Mouse (Mus musculus): Measurements from ENCODE around the gene Kcmf1. TPM values are rescaled to one million over a fixed set of nuclear protein-coding genes. Genes with fewer than 3 reads are reported as not detected.
"Not testable (repeated sequence)": the region's sequence is repeated elsewhere in the genome, so short reads cannot be mapped to it uniquely, and the experiment has no call there.

The Kcmf1 gene
- polyA plus RNA-seq, 1 experiment = not detected

DNA sequence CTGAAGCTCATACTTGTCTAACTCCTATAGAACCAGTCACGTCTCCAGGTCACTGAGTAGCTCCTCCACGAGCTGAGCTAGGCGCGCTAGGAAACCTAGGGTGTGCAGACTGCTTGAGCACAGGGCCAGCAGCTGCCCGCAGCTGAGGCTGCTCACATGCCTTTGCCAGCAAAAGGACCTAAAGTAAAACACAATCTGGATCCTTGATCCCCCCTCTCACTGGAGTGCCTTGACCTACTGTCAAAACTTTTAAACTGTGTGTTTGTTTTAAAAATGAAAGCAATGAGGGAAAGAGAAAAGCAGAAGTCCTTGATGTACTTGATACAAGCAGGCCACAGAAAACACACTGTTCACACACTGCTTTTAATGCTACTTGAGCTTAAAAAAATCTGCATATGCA lies 31.1 kb downstream of the Kcmf1 start:
- H3K27ac ChIP-seq (ENCODE audit: insufficient read depth, low read depth, low read length) = no peak overlapping the region

DNA sequence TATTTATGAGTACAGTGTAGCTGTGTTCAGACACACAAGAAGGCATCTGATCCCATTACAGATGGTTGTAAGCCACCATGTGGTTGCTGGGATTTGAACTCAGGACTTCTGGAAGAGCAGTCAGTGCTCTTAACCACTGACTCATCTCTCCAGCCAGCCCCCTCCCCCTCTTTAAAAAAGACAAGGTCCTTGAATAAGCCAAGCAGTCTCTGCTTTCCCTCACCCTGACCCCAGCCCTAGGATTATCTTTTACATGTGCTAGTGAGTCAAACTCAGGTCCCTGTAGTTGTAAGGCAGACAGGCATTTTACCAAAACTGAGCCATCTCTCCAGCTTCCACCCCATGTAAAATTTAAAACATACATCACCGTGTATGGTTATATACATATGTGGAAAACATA lies 32.0 kb downstream of the Kcmf1 start:
- TF ChIP-seq POLR2A (IDR thresholded peaks at IDR 0.05; ENCODE audit: insufficient read depth, low read depth, low read length) = no peak
- 98% methylated on average over 1 of the region's 1 CpGs for WGBS
- Histone ChIP-seq H3K4me1 (ENCODE audit: control insufficient read depth, insufficient read depth, low read length) (peaks cover 14% of the 10 kb centered on the region), H3K4me3 (ENCODE audit: insufficient read depth, low read depth, low read length) (no peak overlapping the region), H3K27ac (ENCODE audit: insufficient read depth, low read depth, low read length) (no peak overlapping the region)

More for the DNA sequence above, 31.1 kb downstream of the Kcmf1 start:
- Histone ChIP-seq H3K4me3 (ENCODE audit: insufficient read depth, low read depth, low read length) (no peak overlapping the region), H3K4me1 (ENCODE audit: control insufficient read depth, insufficient read depth, low read length) (peaks cover 18% of the 10 kb centered on the region)
- no peak for TF ChIP-seq CTCF (IDR thresholded peaks at IDR 0.05; ENCODE audit: insufficient read depth, low read depth, low read length)
- TF ChIP-seq POLR2A (IDR thresholded peaks at IDR 0.05; ENCODE audit: insufficient read depth, low read depth, low read length) = no peak
- WGBS = 76% methylated on average over 5 of the region's 5 CpGs

DNA sequence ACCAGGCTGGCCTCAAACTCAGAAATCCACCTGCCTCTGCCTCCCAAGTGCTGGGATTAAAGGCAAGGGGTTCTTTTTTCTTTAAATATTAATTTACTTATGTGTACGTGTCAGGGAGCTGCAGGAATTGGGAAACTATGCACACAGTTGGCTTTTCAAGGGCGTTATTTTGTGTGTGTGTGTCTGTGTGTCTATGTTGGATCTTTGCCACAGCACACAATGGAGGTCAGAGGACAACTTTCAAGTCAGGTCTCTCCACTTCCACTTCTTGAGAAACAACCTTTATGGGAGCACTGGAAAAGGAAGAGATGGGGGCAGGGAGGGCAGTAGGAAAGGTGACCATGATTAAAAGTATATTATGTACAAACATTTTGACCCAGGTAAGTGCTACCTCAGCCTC lies 33.5 kb downstream of the Kcmf1 start:
- 71% methylated on average over 2 of the region's 2 CpGs for WGBS
- TF ChIP-seq POLR2A (IDR thresholded peaks at IDR 0.05; ENCODE audit: insufficient read depth, low read depth, low read length) (no peak), CTCF (IDR thresholded peaks at IDR 0.05; ENCODE audit: insufficient read depth, low read depth, low read length) (no peak)
- H3K27ac ChIP-seq (ENCODE audit: insufficient read depth, low read depth, low read length) = no peak overlapping the region
- H3K4me1 ChIP-seq (ENCODE audit: control insufficient read depth, insufficient read depth, low read length) = peaks cover 14% of the 10 kb centered on the region
- no peak overlapping the region for H3K4me3 ChIP-seq (ENCODE audit: insufficient read depth, low read depth, low read length)

DNA sequence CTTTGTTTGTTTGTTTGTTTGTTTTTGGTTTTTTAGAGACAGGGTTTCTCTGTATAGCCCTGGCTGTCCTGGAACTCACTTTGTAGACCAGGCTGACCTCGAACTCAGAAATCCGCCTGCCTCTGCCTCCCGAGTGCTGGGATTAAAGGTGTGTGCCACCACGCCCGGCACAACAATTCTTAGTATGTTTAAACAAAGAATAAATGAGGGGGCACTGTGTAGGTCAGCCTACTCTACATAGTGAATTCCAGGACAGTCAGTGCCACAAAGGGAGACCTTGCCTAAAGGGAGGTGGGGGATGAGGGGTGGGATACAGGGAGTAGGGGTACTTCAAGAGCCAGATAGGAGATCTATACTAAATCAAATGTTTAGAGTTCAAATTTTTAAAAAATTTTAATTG lies 37.1 kb downstream of the Kcmf1 start:
- not testable (repeated sequence) for H3K4me3 ChIP-seq (ENCODE audit: insufficient read depth, low read depth, low read length); H3K4me1 ChIP-seq (ENCODE audit: control insufficient read depth, insufficient read depth, low read length); H3K27ac ChIP-seq (ENCODE audit: insufficient read depth, low read depth, low read length)
- WGBS = 94% methylated on average over 5 of the region's 5 CpGs

DNA sequence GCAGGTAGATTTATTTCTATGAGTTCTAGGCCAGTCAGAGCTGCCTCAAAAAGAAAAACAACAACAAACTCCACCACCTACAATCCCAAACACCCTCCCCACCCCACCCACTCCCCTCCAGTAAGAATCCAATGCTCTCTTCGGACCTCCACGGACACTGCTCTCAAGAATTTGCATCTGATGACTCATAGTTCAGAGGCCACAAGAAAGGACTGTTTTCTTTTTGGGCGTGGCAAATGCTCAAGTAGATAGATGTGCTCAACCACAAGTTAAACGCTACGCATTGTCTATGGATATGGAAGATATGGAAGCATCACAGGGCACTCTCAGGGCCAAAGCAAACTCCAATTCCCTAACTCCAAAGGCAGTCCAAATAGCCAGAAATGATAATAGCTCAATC lies 45.5 kb downstream of the Kcmf1 start:
- 87% methylated on average over 5 of the region's 5 CpGs for WGBS

DNA sequence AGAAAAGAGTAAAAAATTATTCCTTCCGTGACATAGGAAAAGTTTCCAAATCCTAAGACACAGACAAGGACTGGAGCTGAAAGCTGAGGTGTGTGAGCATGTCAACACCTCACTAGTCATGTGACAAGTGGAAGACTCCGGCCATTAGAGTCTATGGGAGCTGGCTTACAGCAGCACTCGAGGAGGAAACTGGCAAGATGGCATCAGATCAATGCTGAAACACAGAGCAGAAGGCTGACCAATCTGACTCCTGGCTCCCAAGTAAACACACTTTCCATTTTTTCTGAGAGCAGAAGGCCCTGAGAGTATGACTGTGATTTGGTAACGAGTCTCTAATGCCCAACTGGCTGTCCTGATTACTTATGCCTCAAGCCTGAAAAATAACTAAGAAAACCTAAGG lies 47.6 kb downstream of the Kcmf1 start:
- no peaks in the 10 kb centered on the region for H3K4me1 ChIP-seq (ENCODE audit: control insufficient read depth, insufficient read depth, low read length)
- H3K27ac ChIP-seq (ENCODE audit: insufficient read depth, low read depth, low read length) = no peak overlapping the region
- 69% methylated on average over 4 of the region's 4 CpGs for WGBS
- TF ChIP-seq POLR2A (IDR thresholded peaks at IDR 0.05; ENCODE audit: insufficient read depth, low read depth, low read length) = no peak
- no peak for TF ChIP-seq CTCF (IDR thresholded peaks at IDR 0.05; ENCODE audit: insufficient read depth, low read depth, low read length)
- H3K4me3 ChIP-seq (ENCODE audit: insufficient read depth, low read depth, low read length) = no peak overlapping the region

More for the DNA sequence above, 45.5 kb downstream of the Kcmf1 start:
- TF ChIP-seq CTCF (IDR thresholded peaks at IDR 0.05; ENCODE audit: insufficient read depth, low read depth, low read length) (no peak), POLR2A (IDR thresholded peaks at IDR 0.05; ENCODE audit: insufficient read depth, low read depth, low read length) (no peak)
- H3K4me1 ChIP-seq (ENCODE audit: control insufficient read depth, insufficient read depth, low read length) = no peaks in the 10 kb centered on the region
- H3K4me3 ChIP-seq (ENCODE audit: insufficient read depth, low read depth, low read length) = no peak overlapping the region
- H3K27ac ChIP-seq (ENCODE audit: insufficient read depth, low read depth, low read length) = no peak overlapping the region

DNA sequence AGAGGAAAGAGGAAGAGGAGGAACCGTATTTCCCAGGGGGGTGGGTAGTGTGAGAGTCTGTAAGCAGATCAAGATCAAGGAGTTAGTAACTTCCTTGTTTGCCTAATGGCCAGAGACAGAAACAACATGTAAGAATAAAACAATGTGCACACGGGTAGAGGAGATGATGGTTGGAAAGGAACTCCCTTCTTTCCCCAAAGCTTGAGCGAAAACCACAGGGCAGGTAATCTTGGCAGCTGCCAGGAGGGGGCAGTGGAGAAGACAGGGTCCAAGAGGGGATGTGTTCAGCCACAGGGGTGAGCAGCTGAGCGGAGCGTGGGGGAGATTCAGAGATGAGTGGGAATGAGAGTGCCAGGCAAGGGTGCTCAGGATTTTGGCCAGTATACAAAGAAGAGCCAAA lies 48.1 kb downstream of the Kcmf1 start:
- WGBS = 75% methylated on average over 5 of the region's 5 CpGs
- TF ChIP-seq CTCF (IDR thresholded peaks at IDR 0.05; ENCODE audit: insufficient read depth, low read depth, low read length) (no peak), POLR2A (IDR thresholded peaks at IDR 0.05; ENCODE audit: insufficient read depth, low read depth, low read length) (no peak)
- Histone ChIP-seq H3K4me3 (ENCODE audit: insufficient read depth, low read depth, low read length) (no peak overlapping the region), H3K4me1 (ENCODE audit: control insufficient read depth, insufficient read depth, low read length) (no peaks in the 10 kb centered on the region), H3K27ac (ENCODE audit: insufficient read depth, low read depth, low read length) (no peak overlapping the region)

DNA sequence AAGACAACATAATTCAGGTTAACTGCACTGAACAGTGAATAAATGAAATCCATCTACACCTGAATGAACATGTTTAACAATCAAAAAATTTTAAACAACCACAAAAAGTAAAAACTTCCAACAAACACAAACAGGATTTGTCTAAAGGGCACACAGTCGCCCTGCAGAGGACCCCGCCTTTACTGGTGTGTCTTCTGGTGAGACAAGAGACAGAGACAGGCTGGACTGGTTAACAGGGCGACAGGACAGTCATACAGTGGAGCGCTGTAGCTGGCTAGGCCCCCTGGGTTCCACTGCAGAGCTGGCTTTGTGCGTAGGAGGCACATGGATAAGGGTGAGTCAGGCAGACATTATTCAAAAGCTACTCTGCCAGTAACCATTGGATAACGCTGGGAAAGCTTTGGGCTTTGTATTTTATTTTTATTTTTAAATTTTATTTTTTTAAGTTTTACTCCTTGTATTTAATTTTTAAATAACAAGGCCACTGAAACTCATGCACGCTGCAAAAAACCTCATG lies 57.7 kb downstream of the Kcmf1 start:
- Histone ChIP-seq H3K4me3 (ENCODE audit: insufficient read depth, low read depth, low read length) (no peak overlapping the region), H3K27ac (ENCODE audit: insufficient read depth, low read depth, low read length) (no peak overlapping the region), H3K4me1 (ENCODE audit: control insufficient read depth, insufficient read depth, low read length) (peaks cover 2% of the 10 kb centered on the region)
- WGBS = 59% methylated on average over 7 of the region's 7 CpGs
- TF ChIP-seq POLR2A (IDR thresholded peaks at IDR 0.05; ENCODE audit: insufficient read depth, low read depth, low read length) (no peak), CTCF (IDR thresholded peaks at IDR 0.05; ENCODE audit: insufficient read depth, low read depth, low read length) (no peak)

DNA sequence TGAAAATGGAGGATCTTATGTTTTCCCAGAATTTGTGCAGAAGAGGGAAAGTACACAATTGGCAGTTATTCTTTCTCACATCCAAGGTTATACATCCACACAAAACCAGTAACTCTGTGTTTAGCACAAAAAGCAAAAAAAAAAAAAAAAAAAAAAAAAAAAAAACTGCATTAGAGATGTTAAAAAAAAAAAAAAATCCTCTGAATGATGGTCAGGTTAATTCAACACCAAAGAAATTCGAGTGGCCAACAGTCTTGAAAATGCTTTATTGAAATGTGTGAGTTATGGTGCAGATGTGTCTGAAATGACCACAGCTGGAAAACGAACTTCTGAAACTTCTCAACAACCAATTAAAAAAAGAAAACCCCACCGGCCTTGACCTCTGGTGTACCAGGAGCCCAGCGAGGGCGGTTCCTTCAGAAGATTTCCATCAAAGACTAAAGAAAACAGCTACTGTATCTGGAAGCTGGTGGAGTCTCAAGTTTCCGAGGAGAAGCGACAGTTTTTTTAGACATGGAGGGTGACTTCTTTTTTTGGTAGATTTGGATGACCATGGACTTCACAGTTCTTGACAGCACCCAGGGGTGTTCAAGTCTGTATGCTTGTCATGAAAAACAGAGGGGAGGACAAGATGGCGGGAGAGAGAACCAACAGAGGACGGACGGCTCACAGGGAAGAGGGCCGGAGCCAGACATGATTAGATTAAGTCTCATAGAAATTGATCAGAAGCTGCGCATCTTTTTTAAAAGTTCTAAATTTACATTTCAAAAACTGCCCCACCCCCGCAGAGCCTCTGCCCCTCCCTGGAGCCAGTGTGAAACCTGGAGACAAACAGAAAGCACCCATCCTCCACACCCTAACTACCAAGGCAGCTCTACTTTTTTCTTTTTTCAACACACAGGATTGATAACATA lies 58.7 kb downstream of the Kcmf1 start:
- Histone ChIP-seq H3K4me3 (ENCODE audit: insufficient read depth, low read depth, low read length) (no peak overlapping the region), H3K4me1 (ENCODE audit: control insufficient read depth, insufficient read depth, low read length) (peaks cover 2% of the 10 kb centered on the region), H3K27ac (ENCODE audit: insufficient read depth, low read depth, low read length) (no peak overlapping the region)
- WGBS = 91% methylated on average over 13 of the region's 13 CpGs
- no peak for TF ChIP-seq CTCF (IDR thresholded peaks at IDR 0.05; ENCODE audit: insufficient read depth, low read depth, low read length)
- TF ChIP-seq POLR2A (IDR thresholded peaks at IDR 0.05; ENCODE audit: insufficient read depth, low read depth, low read length) = no peak
